Mouse (Mus musculus) telencephalon, adult 2 months (tissue): ENCODE results near the gene Mkrn1.
A peak's percentile ranks its signal among the peaks of the same experiment; 100 is the strongest.
"Not testable (repeated sequence)": the region's sequence is repeated elsewhere in the genome, so short reads cannot be mapped to it uniquely, and the experiment has no call there.

Experiments used
- DNase-seq: peaks from one replicate; pipeline ENCODE4 v3.0.0-alpha.2; 2011; ENCODE audit warnings: low read depth, low spot score

Mkrn1 gene

GRCm38 (mm10) chr6:39430722-39431121 lies 10.5 kb upstream of the Mkrn1 start:
- DNase-seq, result no peak

DNA sequence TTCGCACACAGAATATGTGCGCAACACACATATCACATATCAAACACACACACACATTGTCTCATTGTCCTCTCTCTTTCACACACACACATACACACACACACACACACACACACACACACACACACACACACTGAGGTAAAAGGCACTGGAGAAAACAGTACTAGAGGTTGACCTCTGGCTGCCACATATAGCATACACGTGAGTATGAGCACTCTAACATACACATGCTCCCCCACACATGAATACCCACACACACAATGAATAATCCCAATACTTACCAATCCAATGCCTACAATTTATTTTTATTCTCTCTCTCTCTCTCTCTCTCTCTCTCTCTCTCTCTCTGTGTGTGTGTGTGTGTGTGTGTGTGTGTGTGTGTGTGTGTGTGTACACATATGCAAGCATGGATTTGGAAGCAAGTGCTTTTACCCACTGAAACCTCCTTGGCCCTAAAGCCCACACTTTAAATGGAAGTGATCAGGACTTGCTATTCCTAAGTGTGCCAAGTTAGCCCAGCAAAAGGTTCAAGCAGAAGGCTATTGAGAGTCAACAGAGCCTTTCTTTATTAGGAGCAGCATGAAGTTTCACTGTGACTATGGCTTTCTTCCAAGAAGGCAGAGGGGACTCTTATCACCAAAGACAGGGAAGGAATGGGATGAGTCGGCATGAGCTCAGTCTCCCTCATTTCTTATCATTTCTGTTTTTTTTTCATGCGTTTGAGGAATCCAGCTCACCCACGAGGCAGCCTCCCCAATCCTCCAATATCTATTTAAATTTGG lies 8.9 kb upstream of the Mkrn1 start:
- DNase-seq, result no peak

DNA sequence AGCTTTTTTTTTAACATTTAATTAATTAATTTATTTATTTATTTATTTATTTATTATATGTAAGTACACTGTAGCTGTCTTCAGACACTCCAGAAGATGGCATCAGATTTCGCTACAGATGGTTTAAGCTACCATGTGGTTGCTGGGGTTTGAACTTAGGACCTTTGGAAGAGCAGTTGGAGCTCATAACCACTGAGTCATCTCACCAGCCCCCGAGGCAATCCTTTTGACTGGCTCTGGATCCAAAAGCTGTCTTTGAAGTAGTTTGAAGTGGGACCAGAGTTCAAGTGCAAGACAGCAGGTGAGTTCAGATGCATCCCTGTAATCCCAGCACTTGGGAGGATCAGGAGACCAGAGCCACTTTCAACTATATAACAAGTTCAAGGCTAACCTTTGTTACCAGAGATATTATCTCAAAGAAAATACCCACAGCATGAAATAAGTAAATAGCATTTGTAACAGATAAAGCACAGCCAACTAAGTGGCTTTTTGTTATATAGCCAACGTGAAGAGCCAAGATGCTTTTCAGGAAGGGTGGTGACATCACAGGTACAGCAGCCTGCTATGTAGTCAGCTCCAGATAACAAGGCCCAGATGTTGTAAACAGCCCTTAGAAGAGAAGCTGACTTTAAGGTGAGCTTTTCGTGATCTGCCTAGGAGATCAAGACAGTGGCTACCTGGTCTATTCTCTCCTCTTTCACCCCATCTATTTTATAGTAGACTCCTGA lies 7.2 kb upstream of the Mkrn1 start:
- no peak for DNase-seq

DNA sequence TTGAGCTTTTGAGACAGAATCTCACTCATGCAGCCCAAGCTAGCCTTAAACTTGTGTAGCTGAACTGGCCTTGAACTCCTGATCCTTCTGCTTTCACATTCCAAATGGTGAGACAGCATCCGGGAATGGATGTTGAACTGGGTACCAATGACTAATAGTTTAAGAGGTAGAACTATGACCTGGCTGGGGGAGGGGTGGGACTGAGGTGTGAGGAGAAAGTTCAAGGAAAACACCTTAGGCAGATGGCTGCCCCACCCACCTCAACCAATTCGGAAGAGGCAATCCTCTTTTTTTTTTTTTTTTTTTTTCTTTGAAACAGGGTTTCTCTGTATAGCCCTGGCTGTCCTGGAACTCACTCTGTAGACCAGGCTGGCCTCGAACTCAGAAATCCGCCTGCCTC lies 6.5 kb upstream of the Mkrn1 start:
- DNase-seq, result no peak

DNA sequence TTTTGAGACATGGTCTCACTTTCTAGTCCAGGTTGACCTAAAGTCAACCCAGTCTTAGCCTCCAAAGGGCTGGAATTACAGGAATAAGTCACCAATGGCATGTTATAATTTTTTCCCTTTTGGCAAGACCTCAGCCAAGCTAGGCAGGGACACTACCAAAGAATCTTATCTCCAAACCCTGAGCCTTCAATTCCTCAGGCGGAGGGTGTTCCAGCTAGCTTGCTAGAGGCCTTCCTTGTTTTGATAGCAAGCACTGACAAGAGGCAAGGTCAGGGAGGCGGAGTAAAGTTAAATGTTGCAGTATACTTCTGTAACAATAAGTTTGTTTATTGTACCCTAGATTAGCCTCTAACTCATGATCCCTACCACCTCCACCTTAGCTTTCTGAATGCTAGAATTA lies 4.9 kb upstream of the Mkrn1 start:
- no peak for DNase-seq

DNA sequence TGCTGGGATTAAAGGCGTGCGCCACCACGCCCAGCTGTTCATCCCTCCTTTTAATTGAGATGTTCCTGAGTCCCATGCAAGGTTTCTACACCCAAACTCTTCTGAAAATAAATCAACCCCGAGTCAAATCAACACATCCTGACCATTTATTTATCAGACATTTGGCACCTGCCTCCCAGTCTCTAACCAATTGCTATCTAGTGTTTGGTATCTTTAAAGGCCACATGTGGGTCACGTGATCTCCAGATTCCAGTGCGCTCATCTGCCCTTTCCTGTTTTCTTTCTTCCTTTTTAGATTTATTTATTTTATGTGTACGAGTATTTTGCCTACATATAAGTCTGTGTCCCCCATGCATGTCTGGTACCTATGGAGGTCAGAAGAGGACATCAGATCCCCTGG lies 3.4 kb upstream of the Mkrn1 start:
- DNase-seq, result no peak

GRCm38 (mm10) chr6:39423130-39423551 lies 2.9 kb upstream of the Mkrn1 start:
- no peak for DNase-seq

DNA sequence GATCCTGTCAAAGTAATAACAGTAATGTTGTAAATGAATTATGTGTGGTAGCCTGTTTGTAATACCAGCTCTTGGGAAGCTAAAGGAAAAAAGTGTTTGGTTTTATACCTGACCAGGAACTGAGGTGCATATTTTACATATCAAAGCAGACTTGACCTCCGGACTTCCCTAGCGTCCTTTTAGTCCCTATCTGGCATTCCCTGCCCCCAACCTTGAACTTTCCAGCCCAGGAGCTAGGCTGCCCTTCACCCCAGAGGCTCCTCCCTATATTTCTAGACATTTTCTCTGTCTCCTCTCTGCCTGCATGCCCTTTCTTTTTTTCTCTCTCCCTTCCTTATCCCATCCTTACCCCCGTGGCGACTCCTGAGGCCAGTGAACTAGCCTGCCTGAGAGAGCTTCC lies 605 bp upstream of the Mkrn1 start:
- no peak for DNase-seq

- DNase-seq, result no peak
Measured at GRCm38 (mm10) chr6:39419386-39419850, 844 bp downstream of the Mkrn1 start.

GRCm38 (mm10) chr6:39416654-39417053 lies 3.6 kb downstream of the Mkrn1 start:
- not testable (repeated sequence) for DNase-seq

DNA sequence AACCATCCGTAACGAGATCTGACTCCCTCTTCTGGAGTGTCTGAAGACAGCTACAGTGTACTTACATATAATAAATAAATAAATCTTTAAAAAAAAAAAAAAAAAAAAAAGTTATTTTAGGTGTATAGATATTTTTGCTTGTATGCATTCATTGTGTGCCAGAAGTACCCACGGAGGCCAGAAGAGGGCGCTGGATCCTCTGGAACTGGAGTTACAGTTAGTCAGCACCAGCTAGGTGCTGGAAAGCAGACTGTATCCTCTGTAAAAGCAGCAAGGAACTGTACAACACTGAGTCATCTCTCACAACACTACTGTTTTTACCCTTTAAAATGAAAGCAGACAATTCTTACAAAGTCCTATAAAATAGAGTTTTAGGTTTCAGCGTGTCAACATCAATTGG lies 4.5 kb downstream of the Mkrn1 start:
- DNase-seq, result peak; percentile 47

DNA sequence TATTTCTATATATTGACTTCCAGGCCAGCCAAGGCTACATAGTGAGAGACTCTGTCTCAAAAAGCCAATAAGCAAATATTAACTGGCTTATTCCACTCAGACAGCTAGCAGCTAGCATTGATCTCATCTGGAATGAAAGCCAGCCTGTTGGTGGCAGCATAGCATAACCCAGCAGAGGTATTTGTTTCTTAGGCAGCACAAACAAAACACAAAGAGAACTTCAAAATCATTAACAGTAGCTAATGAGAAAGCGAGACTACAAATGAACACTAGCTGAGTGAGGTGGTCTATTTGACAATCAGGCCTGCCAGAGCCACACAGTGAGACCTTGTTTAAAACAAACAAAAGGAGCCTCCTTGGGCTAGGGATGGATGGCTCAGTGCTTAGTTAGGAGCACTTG lies 6.2 kb downstream of the Mkrn1 start:
- DNase-seq, result no peak

GRCm38 (mm10) chr6:39406480-39406879 lies 13.8 kb downstream of the Mkrn1 start:
- no peak for DNase-seq

- DNase-seq, result no peak
Measured at GRCm38 (mm10) chr6:39403136-39403535, 17.1 kb downstream of the Mkrn1 start.

DNA sequence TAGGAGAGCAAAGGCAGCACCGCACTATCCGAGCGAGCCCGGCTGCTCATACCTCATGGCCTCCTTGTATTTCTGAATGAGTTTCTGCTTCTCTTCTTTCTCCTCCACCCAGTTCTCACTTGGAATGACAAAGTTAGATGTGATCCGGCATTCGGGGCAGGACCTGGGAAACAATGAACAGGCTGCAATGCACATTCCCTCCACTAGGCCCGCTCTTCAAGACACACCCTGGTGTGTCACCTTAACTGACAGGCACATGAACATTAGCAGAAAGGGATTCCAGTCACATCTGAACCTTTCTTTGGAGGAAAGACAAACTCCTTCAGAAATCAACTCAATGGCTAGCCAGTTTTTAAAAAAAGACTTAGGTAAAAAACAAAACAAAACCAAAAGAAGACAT lies 19.9 kb downstream of the Mkrn1 start:
- DNase-seq, result no peak

DNA sequence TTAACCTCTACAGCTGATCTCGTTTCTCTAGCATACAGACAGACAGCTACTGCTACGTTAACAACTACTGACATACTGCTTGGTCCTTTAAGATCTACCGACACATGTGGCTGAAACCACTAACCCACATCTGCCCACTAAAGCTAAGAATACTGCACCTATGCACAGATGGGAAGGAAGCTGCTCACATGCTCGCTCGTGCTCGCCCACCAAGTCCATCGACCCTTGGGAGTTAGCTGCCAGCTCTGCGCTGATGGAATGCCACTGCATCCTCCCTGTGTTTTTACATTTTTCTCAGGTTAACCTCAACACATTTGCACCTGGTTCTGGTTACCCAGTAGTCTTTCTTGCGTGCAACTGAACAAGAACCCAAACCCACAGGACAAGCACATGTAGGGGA lies 21.9 kb downstream of the Mkrn1 start:
- no peak for DNase-seq

- no peak for DNase-seq
Measured at GRCm38 (mm10) chr6:39397046-39397445, 23.2 kb downstream of the Mkrn1 start.

GRCm38 (mm10) chr6:39395916-39396315 lies 24.3 kb downstream of the Mkrn1 start:
- DNase-seq, result no peak

DNA sequence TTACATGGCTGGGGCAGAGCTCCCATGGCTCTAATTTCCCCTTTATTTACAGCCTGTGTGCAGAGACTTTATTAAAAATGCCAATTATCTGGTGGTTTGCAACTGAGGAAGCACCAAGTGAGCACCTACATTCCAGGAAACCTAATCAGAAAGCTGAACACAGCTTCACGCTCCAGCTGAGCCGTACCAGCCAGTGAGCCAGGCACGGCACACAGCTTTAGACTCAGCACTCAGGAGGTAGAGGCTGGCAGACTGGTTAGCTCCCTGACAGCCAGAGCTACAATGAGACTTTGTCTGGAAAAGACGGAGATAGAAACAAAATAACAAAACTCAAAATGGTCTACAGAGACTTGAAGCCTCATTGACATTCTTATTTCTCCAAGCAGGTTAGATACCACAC lies 24.8 kb downstream of the Mkrn1 start:
- no peak for DNase-seq

DNA sequence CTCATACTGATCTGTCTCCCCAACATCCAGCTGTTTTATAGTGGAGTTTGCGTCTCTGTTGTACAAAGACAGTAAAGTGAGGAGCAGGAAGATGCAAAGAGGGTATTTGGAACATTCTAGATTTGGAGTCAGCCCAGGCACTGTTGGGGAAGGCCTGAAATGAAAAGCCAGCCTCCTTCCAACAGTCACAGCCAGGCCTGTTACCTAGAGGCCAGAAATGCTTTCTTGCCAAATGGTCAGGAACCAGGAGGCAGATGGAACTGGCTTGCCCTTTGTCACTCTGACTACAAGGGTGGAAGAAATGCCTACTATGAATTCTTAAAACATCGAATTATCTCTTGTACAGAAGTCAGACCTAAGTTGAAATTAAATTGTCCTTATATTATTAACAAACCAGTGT lies 30.3 kb downstream of the Mkrn1 start:
- DNase-seq, result no peak

GRCm38 (mm10) chr6:39381125-39381880 lies 39.0 kb downstream of the Mkrn1 start, which contains the start of gene Rab19:
TSS of gene Rab19 (plus strand) at chr6:39381175.
- no peak for DNase-seq

DNA sequence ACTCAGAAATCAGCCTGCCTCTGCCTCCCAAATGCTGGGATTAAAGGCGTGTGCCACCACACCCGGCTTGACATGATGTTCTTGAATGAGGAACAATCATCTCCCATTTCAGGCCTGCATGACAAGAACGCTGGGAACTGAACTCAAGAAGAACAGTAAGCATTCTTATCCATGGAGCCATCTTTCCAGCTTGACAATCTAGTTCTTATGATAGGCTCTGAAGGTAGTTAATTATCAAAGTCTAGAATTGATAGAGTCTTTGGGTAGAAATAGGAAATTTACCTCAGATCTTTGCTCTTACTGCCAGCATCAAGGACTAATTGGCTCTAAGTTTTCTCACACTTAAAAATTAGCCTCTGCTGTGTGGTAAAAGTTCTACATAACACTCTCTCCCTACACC lies 40.0 kb downstream of the Mkrn1 start:
- no peak for DNase-seq
